Comparison of ENCODE assay signal across 25 mouse cellular contexts in the genomic region with DNA sequence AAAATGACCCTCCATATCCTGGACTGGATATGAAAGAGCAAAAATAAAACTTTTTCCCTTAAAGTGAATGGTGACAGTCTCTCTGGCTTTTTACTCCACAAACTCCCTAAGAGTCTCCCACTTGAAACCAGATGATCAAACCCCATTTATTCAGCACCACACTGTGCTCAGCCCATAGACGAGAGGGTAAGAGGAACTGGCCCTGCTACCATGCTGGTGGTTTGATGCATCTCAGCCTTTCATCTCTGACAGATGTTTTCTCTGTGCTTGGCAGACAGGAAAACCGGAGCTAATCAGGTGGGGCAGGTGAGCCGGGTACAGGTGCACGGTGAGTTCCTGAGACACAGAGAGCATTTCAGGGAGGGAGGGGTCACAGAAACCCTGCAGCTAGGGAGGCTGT.
DNase-seq lines count a peak whose midpoint lies in the region; ATAC-seq and TF ChIP-seq lines count a peak whose summit lies in the region.
"Had no signal": no experiment of that assay in that cellular context is flagged by ENCODE, and none has a peak within 500 bp of the region (broad histone marks: within the 10 kb centered on the region; RNA-seq: fewer than 3 reads in every experiment).

No protein-coding gene starts in this region.

- no peak overlapping the region for H3K4me2 ChIP-seq in forebrain, embryonic 13.5 days
- H3K4me2 ChIP-seq in forebrain, postnatal 0 days (ENCODE audit: low read depth), result no peak overlapping the region
- H3K4me2 ChIP-seq in midbrain, embryonic 15.5 days, result no peak overlapping the region
- H3K4me2 ChIP-seq in midbrain, postnatal 0 days (ENCODE audit: low read depth, low read length, poor library complexity, severe bottlenecking), result no peak overlapping the region
- H3K4me2 ChIP-seq: embryonic facial prominence, embryonic 12.5 days; forebrain, embryonic 12.5 days had no signal

- H3K4me3 ChIP-seq in forebrain, embryonic 13.5 days, result no peak overlapping the region
- no peak overlapping the region for H3K4me3 ChIP-seq in forebrain, postnatal 0 days (ENCODE audit: low read depth, low read length)
- H3K4me3 ChIP-seq in midbrain, embryonic 15.5 days, result no peak overlapping the region
- H3K4me3 ChIP-seq in midbrain, postnatal 0 days (ENCODE audit: low read depth, low read length), result no peak overlapping the region
- no peak overlapping the region for H3K4me3 ChIP-seq in layer of hippocampus, adult 2 months
- H3K4me3 ChIP-seq: embryonic facial prominence, embryonic 10.5 days; embryonic facial prominence, embryonic 12.5 days; forebrain, embryonic 12.5 days had no signal

- WGBS in forebrain, embryonic 13.5 days, result 72% methylated on average over 4 of the region's 4 CpGs
- WGBS in forebrain, postnatal 0 days, result 68% methylated on average over 4 of the region's 4 CpGs
- 58% methylated on average over 4 of the region's 4 CpGs for WGBS in midbrain, embryonic 15.5 days
- WGBS in midbrain, postnatal 0 days, result 64% methylated on average over 4 of the region's 4 CpGs

- TF ChIP-seq CTCF in forebrain, postnatal 0 days (IDR thresholded peaks at IDR 0.05; ENCODE audit: low read depth), result no peak
- TF ChIP-seq CTCF in midbrain, postnatal 0 days (IDR thresholded peaks at IDR 0.05), result no peak
- TF ChIP-seq CTCF in layer of hippocampus, adult 2 months (conservative IDR thresholded peaks at IDR 0.05), result no peak

- 0 out of 2 replicates have a peak, but pooled peaks have one; percentile 25 for ATAC-seq in forebrain, embryonic 13.5 days
- ATAC-seq in forebrain, postnatal 0 days, result no peak
- ATAC-seq in midbrain, embryonic 15.5 days (replicated peaks), result peak; percentile 72; the same call in 1 of the 2 replicates
- no peak for ATAC-seq in midbrain, postnatal 0 days (ENCODE audit: low FRiP score)
- ATAC-seq: activated CD4-positive, CD25-positive, alpha-beta regulatory T cell, adult 4 months; CD4-positive, CD25-positive, alpha-beta regulatory T cell, adult 4 months; forebrain, embryonic 16.5 days; Patski had no signal

- no peaks in the 10 kb centered on the region for H3K27me3 ChIP-seq in forebrain, embryonic 13.5 days
- H3K27me3 ChIP-seq in forebrain, postnatal 0 days (ENCODE audit: insufficient read depth, low read length), result no peaks in the 10 kb centered on the region
- H3K27me3 ChIP-seq in midbrain, embryonic 15.5 days (replicated peaks), result no peaks in the 10 kb centered on the region
- no peaks in the 10 kb centered on the region for H3K27me3 ChIP-seq in midbrain, postnatal 0 days (ENCODE audit: insufficient read depth, low read length)
- H3K27me3 ChIP-seq: embryonic facial prominence, embryonic 12.5 days; forebrain, embryonic 12.5 days; Patski had no signal

- intact Hi-C loops in heart, postnatal 10 days (cut with DNase I), result loop anchor here (10.0 kb wide), 2 partner anchors 291 to 951 kb away; no protein-coding TSS in a partner anchor

- DNase-seq in forebrain, postnatal 0 days, result no peak
- peak; percentile 75 for DNase-seq in heart, adult 11 months
- no peak for DNase-seq in heart, postnatal 10 days
- DNase-seq in midbrain, postnatal 0 days (ENCODE audit: low spot score), result no peak
- DNase-seq in brain, adult 2 months (ENCODE audit: low read depth, low spot score), result peak; percentile 15
- no peak for DNase-seq in layer of hippocampus, adult 2 months (ENCODE audit: low spot score in 2 of 2)
- DNase-seq: adrenal gland, adult 8-10 months; adrenal gland, postnatal 14 days; adrenal gland, postnatal 36 days; B cell, adult 2 months; cerebellum, adult 11-12 months; cerebellum, adult 2 months; cerebellum, adult 9-10 months; cerebellum, postnatal 10 days; cerebellum, postnatal 25 days had no signal

- H3K9ac ChIP-seq in forebrain, embryonic 13.5 days, result no peak overlapping the region
- no peak overlapping the region for H3K9ac ChIP-seq in forebrain, postnatal 0 days
- no peak overlapping the region for H3K9ac ChIP-seq in midbrain, embryonic 15.5 days
- H3K9ac ChIP-seq in midbrain, postnatal 0 days (replicated peaks; ENCODE audit: low read length, poor library complexity, severe bottlenecking), result no peak overlapping the region
- H3K9ac ChIP-seq: embryonic facial prominence, embryonic 12.5 days; forebrain, embryonic 12.5 days had no signal

- no peaks in the 10 kb centered on the region for H3K36me3 ChIP-seq in forebrain, embryonic 13.5 days (ENCODE audit: poor library complexity, severe bottlenecking)
- no peaks in the 10 kb centered on the region for H3K36me3 ChIP-seq in forebrain, postnatal 0 days (ENCODE audit: insufficient read depth)
- H3K36me3 ChIP-seq in midbrain, embryonic 15.5 days (replicated peaks), result no peaks in the 10 kb centered on the region
- H3K36me3 ChIP-seq in midbrain, postnatal 0 days (ENCODE audit: insufficient read depth, low read length), result no peaks in the 10 kb centered on the region
- H3K36me3 ChIP-seq: embryonic facial prominence, embryonic 10.5 days; embryonic facial prominence, embryonic 12.5 days; forebrain, embryonic 12.5 days; G1E had no signal

- H3K27ac ChIP-seq in forebrain, embryonic 13.5 days, result no peak overlapping the region
- H3K27ac ChIP-seq in forebrain, postnatal 0 days (ENCODE audit: low read depth, low read length), result no peak overlapping the region
- H3K27ac ChIP-seq in midbrain, embryonic 15.5 days, result no peak overlapping the region
- H3K27ac ChIP-seq in midbrain, postnatal 0 days (ENCODE audit: low read depth, low read length), result no peak overlapping the region
- no peak overlapping the region for H3K27ac ChIP-seq in layer of hippocampus, adult 2 months
- H3K27ac ChIP-seq: embryonic facial prominence, embryonic 10.5 days; embryonic facial prominence, embryonic 12.5 days; forebrain, embryonic 12.5 days had no signal

- H3K4me1 ChIP-seq in forebrain, embryonic 13.5 days, result no peaks in the 10 kb centered on the region
- H3K4me1 ChIP-seq in forebrain, postnatal 0 days (ENCODE audit: insufficient read depth), result no peaks in the 10 kb centered on the region
- H3K4me1 ChIP-seq in midbrain, embryonic 15.5 days, result no peaks in the 10 kb centered on the region
- no peaks in the 10 kb centered on the region for H3K4me1 ChIP-seq in midbrain, postnatal 0 days (ENCODE audit: insufficient read depth, low read length)
- H3K4me1 ChIP-seq: embryonic facial prominence, embryonic 10.5 days; embryonic facial prominence, embryonic 12.5 days; forebrain, embryonic 12.5 days had no signal

- no peaks in the 10 kb centered on the region for H3K9me3 ChIP-seq in forebrain, embryonic 13.5 days (replicated peaks)
- H3K9me3 ChIP-seq in forebrain, postnatal 0 days (ENCODE audit: low read length), result no peaks in the 10 kb centered on the region
- H3K9me3 ChIP-seq in midbrain, embryonic 15.5 days, result no peaks in the 10 kb centered on the region
- H3K9me3 ChIP-seq in midbrain, postnatal 0 days (ENCODE audit: low read length), result no peaks in the 10 kb centered on the region
- H3K9me3 ChIP-seq: embryonic facial prominence, embryonic 10.5 days; embryonic facial prominence, embryonic 12.5 days; forebrain, embryonic 12.5 days; G1E had no signal

Comparison
In these comparisons a context has a peak if more than half of its experiments do, and no peak if none do; other contexts are left out.
1. ATAC-seq: peak in forebrain, embryonic 13.5 days (single experiment) and midbrain, embryonic 15.5 days (single experiment); none in forebrain, postnatal 0 days (single experiment) and midbrain, postnatal 0 days (single experiment).
2. DNase-seq: peak in heart, adult 11 months (single experiment) and brain, adult 2 months (single experiment); none in forebrain, postnatal 0 days (single experiment), heart, postnatal 10 days (0 of 2), midbrain, postnatal 0 days (single experiment) and layer of hippocampus, adult 2 months (0 of 2).